Mouse (Mus musculus) ovary, postnatal 14 days (tissue): ENCODE data around the gene Trim30d.
"Not testable (repeated sequence)": the region's sequence is repeated elsewhere in the genome, so short reads cannot be mapped to it uniquely, and the experiment has no call there.

ENCODE experiments used
- DNase-seq: peaks from one replicate; pipeline ENCODE4 v3.0.0; 2022; ENCODE audit warnings: low spot score

Trim30d gene

GRCm38 (mm10) chr7:104507421-104508065 is at the start of gene Trim30d:
Gene Trim30d (minus strand): TSS chr7:104507849.
- not testable (repeated sequence) for DNase-seq

GRCm38 (mm10) chr7:104552700-104553099 is 45.1 kb upstream of the Trim30d start:
- no peak for DNase-seq

GRCm38 (mm10) chr7:104549833-104550232 is 42.2 kb upstream of the Trim30d start, which contains the start of gene Olfr651:
Gene Olfr651 (plus strand): TSS chr7:104550133.
- DNase-seq, result no peak

GRCm38 (mm10) chr7:104501589-104502371 is 5.9 kb downstream of the Trim30d start:
- DNase-seq, result no peak

GRCm38 (mm10) chr7:104501186-104501585 is 6.5 kb downstream of the Trim30d start:
- DNase-seq, result not testable (repeated sequence)

- not testable (repeated sequence) for DNase-seq
Measured at GRCm38 (mm10) chr7:104499464-104499863, 8.2 kb downstream of the Trim30d start.

GRCm38 (mm10) chr7:104465065-104465744 is 42.4 kb downstream of the Trim30d start, which contains the start of gene Trim30a:
Gene Trim30a (minus strand): TSS chr7:104465193.
- DNase-seq, result no peak

GRCm38 (mm10) chr7:104445961-104446645 is 61.5 kb downstream of the Trim30d start:
- DNase-seq, result no peak
